Mouse (Mus musculus) heart, adult 2 months (tissue): ENCODE measurements around the gene Htr1f. TPM values are rescaled to one million over a fixed set of nuclear protein-coding genes. Genes with fewer than 3 reads are reported as not detected.

Experiments
- DNase-seq, 2 experiments: peaks; one replicate each; pipeline ENCODE4 v3.0.0; 2021
- H3K27ac ChIP-seq: fragments of 200-600 bp; 2 replicates; pipeline ENCODE4 v1.8.1; 2022
- H3K27me3 ChIP-seq: fragments of 200-500 bp; 2 replicates; pipeline ENCODE4 v1.6.1; 2012; ENCODE audit warnings: mild to moderate bottlenecking, low read length, inconsistent platforms, mixed read lengths; ENCODE audit not compliant: control insufficient read depth, insufficient read depth
- H3K36me3 ChIP-seq: fragments of 200-500 bp; 2 replicates; pipeline ENCODE4 v1.6.1; 2012; ENCODE audit warnings: low read length, inconsistent platforms; ENCODE audit not compliant: control insufficient read depth, insufficient read depth
- H3K4me1 ChIP-seq: fragments of 200-500 bp; 2 replicates; pipeline ENCODE4 v1.6.1; 2011; ENCODE audit warnings: low read length; ENCODE audit not compliant: control insufficient read depth, insufficient read depth
- H3K4me3 ChIP-seq: fragments of 200-600 bp; 2 replicates; pipeline ENCODE4 v1.8.1; 2022
- H3K79me2 ChIP-seq: fragments of 200-500 bp; replicated peaks from 2 replicates; pipeline ENCODE4 v1.6.1; 2012; ENCODE audit warnings: mild to moderate bottlenecking, inconsistent platforms, low read length, moderate library complexity, mixed read lengths; ENCODE audit not compliant: control insufficient read depth, insufficient read depth
- H3K9ac ChIP-seq: fragments of 200-500 bp; 2 replicates; pipeline ENCODE4 v1.6.1; 2012; ENCODE audit warnings: low read depth, mild to moderate bottlenecking, control low read depth, inconsistent platforms, low read length, mixed read lengths
- CTCF ChIP-seq: fragments of 200-600 bp; IDR thresholded peaks from 2 replicates; pipeline ENCODE4 v1.8.1; 2022; ENCODE audit warnings: antibody characterized with exemption, mild to moderate bottlenecking, moderate library complexity
- EP300 ChIP-seq: fragments of 200-500 bp; IDR thresholded peaks from 2 replicates; pipeline ENCODE4 v1.6.1; 2011; ENCODE audit warnings: low read depth, low read length, control low read depth; ENCODE audit not compliant: insufficient read depth
- POLR2A ChIP-seq: fragments of 200-500 bp; IDR thresholded peaks from 2 replicates; pipeline ENCODE4 v1.6.1; 2011; ENCODE audit warnings: mild to moderate bottlenecking, low read depth, low read length, control low read depth; ENCODE audit not compliant: insufficient read depth
- WGBS: fragments of 180-500 bp; shearing (Covaris S2); methylation state at CpG from one replicate; pipeline ENCODE4 v1.1.7; 2018; 5-methylcytosine and 5-hydroxymethylcytosine counted together
- intact Hi-C: fragments of 180-260 bp; cut with DNase I; formaldehyde crosslinking; loops from one replicate; pipeline ENCODE4 v1.15.1; 2025
- microRNA-seq, 2 experiments: library from miRNA; unstranded; fragments of <30 nt; microRNA quantifications; one replicate each; pipeline ENCODE4 v1.2.0; 2021
- polyA plus RNA-seq: library from polyadenylated mRNA; depleted of rRNA; stranded (reverse); fragments of >200 nt; gene quantifications from 2 replicates; pipeline ENCODE4 v1.2.3, GENCODE M21; 2012
- total RNA-seq, 2 experiments: library from RNA; stranded (reverse); gene quantifications; 2 replicates each; pipeline ENCODE4 v1.2.3; 2021

The Htr1f gene
- total and polyA plus RNA-seq, 3 experiments = not detected

DNA sequence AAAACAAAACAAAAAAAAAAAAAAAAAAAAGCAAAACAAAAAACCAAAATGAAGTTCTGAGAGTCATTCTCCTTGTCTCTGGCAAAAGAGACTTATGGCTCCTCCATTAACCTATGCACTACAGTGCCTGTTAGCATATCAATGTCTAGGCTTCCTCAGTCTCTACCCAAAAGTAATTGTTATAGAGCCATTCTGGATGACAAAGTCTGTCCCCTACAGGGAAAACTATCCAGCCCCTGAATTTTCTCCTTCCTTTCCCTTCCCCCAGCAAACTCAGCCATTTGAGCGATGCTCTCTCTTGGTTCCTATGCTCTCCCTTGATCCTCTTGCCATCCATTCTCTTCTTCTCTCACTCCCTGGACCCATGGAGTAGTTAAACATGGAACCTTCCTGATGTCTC lies 229.8 kb downstream of the Htr1f start:
- Histone ChIP-seq H3K27ac (no peak overlapping the region), H3K79me2 (no peaks in the 10 kb centered on the region), H3K9ac (no peak overlapping the region), H3K4me3 (no peak overlapping the region), H3K4me1 (no peaks in the 10 kb centered on the region; the same call in 1 of the 2 replicates), H3K27me3 (no peaks in the 10 kb centered on the region), H3K36me3 (no peaks in the 10 kb centered on the region)
- 92% methylated on average over 1 of the region's 1 CpGs for WGBS
- intact Hi-C loops = no loop called here
- TF ChIP-seq CTCF = no peak
- TF ChIP-seq EP300 = no peak
- no peak for TF ChIP-seq POLR2A
- no peak for DNase-seq

DNA sequence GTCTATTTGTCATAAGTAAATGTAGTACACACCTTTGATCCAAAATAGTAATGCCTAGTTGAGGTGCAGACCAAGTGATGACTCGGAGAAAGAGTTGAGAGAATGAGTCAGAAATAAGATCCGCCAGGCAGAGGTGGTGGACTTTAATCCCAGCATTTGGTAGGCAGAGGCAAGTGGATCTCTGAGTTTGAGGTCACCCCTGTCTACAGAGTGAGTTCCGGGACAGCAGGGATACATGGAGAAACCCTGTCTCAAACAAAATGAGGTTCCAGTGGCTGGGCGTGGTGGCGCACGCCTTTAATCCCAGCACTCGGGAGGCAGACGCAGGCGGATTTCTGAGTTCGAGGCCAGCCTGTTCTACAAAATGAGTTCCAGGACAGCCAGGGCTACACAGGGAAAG lies 230.3 kb downstream of the Htr1f start:
- H3K9ac ChIP-seq = no peak overlapping the region
- DNase-seq = no peak
- TF ChIP-seq POLR2A = no peak
- TF ChIP-seq EP300 = no peak
- no peak for TF ChIP-seq CTCF
- intact Hi-C loops = no loop called here
- no peaks in the 10 kb centered on the region; the same call in 1 of the 2 replicates for H3K4me1 ChIP-seq
- no peaks in the 10 kb centered on the region for H3K79me2 ChIP-seq
- whole genome bisulfite sequencing = 94% methylated on average over 10 of the region's 10 CpGs
- no peak overlapping the region for H3K27ac ChIP-seq
- H3K27me3 ChIP-seq = no peaks in the 10 kb centered on the region
- H3K4me3 ChIP-seq = no peak overlapping the region
- no peaks in the 10 kb centered on the region for H3K36me3 ChIP-seq

Small RNA genes lying within 50 kb of the gene (microRNA-seq; reads per million reads assigned to microRNA genes)
- gene Gm23374 = 0 reads per million in 2 experiments
